Mouse (Mus musculus) forebrain, postnatal 0 days (tissue): Measurements from ENCODE around the gene Gjc1. TPM values are rescaled to one million over a fixed set of nuclear protein-coding genes. Genes with fewer than 3 reads are reported as not detected.

ENCODE experiments used
- ATAC-seq: fragments of 200-750 bp; cut with Nextera tagmentation; 2 replicates; pipeline ENCODE4 v1.8.0; 2017; ENCODE audit warnings: mild to moderate bottlenecking, moderate library complexity
- DNase-seq: peaks from one replicate; pipeline ENCODE4 v3.0.0-alpha.2; 2015
- H3K27ac ChIP-seq: fragments of 300-500 bp; sonication (generic); 2 replicates; pipeline ENCODE4 v1.5.1; 2014; ENCODE audit warnings: low read depth, mild to moderate bottlenecking, antibody characterized with exemption, low read length, moderate library complexity, mixed read lengths
- H3K27me3 ChIP-seq: fragments of 300-500 bp; sonication (generic); 2 replicates; pipeline ENCODE4 v1.6.1; 2014; ENCODE audit warnings: mild to moderate bottlenecking, low read length, mixed read lengths; ENCODE audit not compliant: insufficient read depth
- H3K36me3 ChIP-seq: fragments of 300-500 bp; sonication (generic); 2 replicates; pipeline ENCODE4 v1.6.1; 2014; ENCODE audit warnings: mild to moderate bottlenecking, moderate library complexity; ENCODE audit not compliant: insufficient read depth
- H3K4me1 ChIP-seq: fragments of 300-500 bp; sonication (generic); 2 replicates; pipeline ENCODE4 v1.6.1; 2014; ENCODE audit warnings: antibody characterized with exemption; ENCODE audit not compliant: insufficient read depth
- H3K4me2 ChIP-seq: fragments of 300-500 bp; sonication (generic); 2 replicates; pipeline ENCODE4 v1.6.1; 2014; ENCODE audit warnings: low read depth, mild to moderate bottlenecking, moderate library complexity
- H3K4me3 ChIP-seq: fragments of 300-500 bp; sonication (generic); 2 replicates; pipeline ENCODE4 v1.5.1; 2014; ENCODE audit warnings: low read depth, low read length, mixed read lengths
- H3K9ac ChIP-seq: fragments of 300-500 bp; sonication (generic); 2 replicates; pipeline ENCODE4 v1.6.1; 2014; ENCODE audit warnings: mild to moderate bottlenecking
- H3K9me3 ChIP-seq: fragments of 300-500 bp; sonication (generic); 2 replicates; pipeline ENCODE4 v1.6.1; 2016; ENCODE audit warnings: low read length
- CTCF ChIP-seq: sonication (generic); IDR thresholded peaks from 2 replicates; pipeline ENCODE4 v1.5.1; 2016; ENCODE audit warnings: antibody characterized with exemption, control low read depth, low read depth
- whole genome bisulfite sequencing: fragments of 180-500 bp; shearing (Covaris S2); extraction: QIAGEN DNeasy Blood & Tissue Kit; methylation state at CpG from one replicate; pipeline ENCODE4 v1.1.7; 2014; 5-methylcytosine and 5-hydroxymethylcytosine counted together
- polyA plus RNA-seq: library from polyadenylated mRNA; unstranded; fragments of >200 nt; fragmentation: Nextera tagmentation; extraction: Ambion mirVana; gene quantifications from 2 replicates; pipeline ENCODE4 v1.2.1, GENCODE M21; 2015
- total RNA-seq: library from RNA; depleted of rRNA; stranded (reverse); fragments of >200 nt; gene quantifications from 2 replicates; pipeline ENCODE4 v1.2.3, GENCODE M21; 2014; rRNA removed

Gjc1 gene
- total and polyA plus RNA-seq, 2 experiments from 2014 or later: 22.6 to 25.3 TPM

DNA sequence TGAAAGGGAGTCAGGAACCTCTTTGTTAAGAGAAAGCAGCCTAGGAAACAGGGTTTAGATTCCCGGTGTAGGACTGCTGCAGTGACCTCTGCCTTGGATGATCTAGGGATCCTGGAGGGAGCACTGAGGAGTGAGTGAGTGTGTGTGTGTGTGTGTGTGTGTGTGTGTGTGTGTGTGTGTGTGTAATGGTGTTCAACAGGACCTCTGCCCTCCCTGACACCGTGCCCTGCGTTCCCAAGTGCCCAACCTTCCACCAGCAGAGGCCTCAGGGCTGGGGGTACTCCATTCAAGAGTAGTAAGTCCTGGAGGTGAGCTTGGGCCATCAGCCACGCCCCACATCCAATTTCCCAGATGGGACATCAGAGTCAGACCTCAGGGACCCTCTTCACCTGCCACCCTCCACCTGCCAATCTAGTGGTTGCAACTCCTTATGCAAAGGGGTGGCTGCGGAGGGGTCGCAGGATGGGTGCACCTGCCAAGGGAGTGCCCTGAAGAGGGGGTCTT lies 58.6 kb downstream of the Gjc1 start:
- H3K4me2 ChIP-seq: peak overlapping the region; percentile 88
- H3K9ac ChIP-seq: peak overlapping the region; percentile 90
- H3K36me3 ChIP-seq: no peaks in the 10 kb centered on the region
- no peaks in the 10 kb centered on the region for H3K27me3 ChIP-seq
- H3K4me1 ChIP-seq: peaks cover 11% of the 10 kb centered on the region; the same call in 1 of the 2 replicates
- no peak for ATAC-seq
- H3K9me3 ChIP-seq: no peaks in the 10 kb centered on the region
- H3K27ac ChIP-seq: no peak overlapping the region; the same call in 1 of the 2 replicates
- H3K4me3 ChIP-seq: peak overlapping the region; percentile 65
- no peak for TF ChIP-seq CTCF
- no peak for DNase-seq
- 25% methylated on average over 6 of the region's 6 CpGs for WGBS

DNA sequence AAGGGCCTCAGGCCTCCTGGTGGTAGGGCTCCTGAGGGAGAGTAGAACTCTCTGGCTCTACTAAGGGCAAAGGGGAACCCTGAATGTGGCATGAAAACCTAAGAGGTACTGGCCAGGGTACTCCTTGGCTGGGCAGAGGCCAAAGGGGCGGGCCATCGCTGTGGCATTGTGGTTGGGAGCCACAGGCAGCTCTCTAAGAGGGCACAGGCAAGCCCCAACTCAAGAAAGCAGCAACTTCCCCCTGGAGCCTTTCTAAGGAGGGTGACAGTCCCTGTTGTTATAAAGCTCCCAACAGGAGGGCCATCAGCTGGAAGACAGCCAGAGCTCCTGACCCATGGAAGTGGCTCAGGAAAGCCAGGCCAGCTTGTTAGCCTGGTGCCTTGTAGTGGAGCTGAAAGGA lies 60.5 kb downstream of the Gjc1 start:
- ATAC-seq: no peak
- WGBS: 93% methylated on average over 2 of the region's 2 CpGs
- no peaks in the 10 kb centered on the region for H3K36me3 ChIP-seq
- no peak overlapping the region for H3K4me2 ChIP-seq
- H3K27me3 ChIP-seq: no peaks in the 10 kb centered on the region
- no peak overlapping the region for H3K4me3 ChIP-seq
- DNase-seq: no peak
- no peak overlapping the region for H3K9ac ChIP-seq
- no peak overlapping the region for H3K27ac ChIP-seq
- no peak for TF ChIP-seq CTCF
- H3K4me1 ChIP-seq: peaks cover 16% of the 10 kb centered on the region; the same call in 1 of the 2 replicates
- no peaks in the 10 kb centered on the region for H3K9me3 ChIP-seq

DNA sequence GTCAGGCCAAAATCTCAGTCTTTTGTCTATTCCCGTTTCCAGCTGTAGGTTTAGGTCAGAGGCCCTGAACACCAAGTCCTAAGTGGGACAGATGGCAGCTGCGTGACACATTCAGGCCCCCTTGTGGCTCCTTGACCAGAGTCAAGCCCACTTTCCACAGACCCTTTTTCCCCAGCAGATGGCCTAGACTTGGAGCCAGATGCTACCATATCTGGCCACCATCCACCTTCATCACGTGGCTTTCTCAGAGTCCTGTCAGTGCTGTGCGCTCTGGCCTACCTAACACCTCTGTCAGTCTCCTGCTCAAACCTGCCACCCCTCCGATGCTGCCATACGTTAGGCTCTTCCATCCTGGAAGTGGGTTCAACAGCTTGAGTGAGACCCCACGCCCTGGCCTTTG lies 64.1 kb downstream of the Gjc1 start:
- H3K27me3 ChIP-seq: no peaks in the 10 kb centered on the region
- 59% methylated on average over 7 of the region's 7 CpGs for WGBS
- TF ChIP-seq CTCF: no peak
- H3K36me3 ChIP-seq: no peaks in the 10 kb centered on the region
- H3K4me2 ChIP-seq: no peak overlapping the region
- DNase-seq: no peak
- H3K27ac ChIP-seq: no peak overlapping the region
- H3K4me3 ChIP-seq: no peak overlapping the region
- no peak overlapping the region for H3K9ac ChIP-seq
- no peak for ATAC-seq
- H3K4me1 ChIP-seq: 0 out of 2 replicates have a peak, but pooled peaks cover 5% of the 10 kb centered on the region
- no peaks in the 10 kb centered on the region for H3K9me3 ChIP-seq

DNA sequence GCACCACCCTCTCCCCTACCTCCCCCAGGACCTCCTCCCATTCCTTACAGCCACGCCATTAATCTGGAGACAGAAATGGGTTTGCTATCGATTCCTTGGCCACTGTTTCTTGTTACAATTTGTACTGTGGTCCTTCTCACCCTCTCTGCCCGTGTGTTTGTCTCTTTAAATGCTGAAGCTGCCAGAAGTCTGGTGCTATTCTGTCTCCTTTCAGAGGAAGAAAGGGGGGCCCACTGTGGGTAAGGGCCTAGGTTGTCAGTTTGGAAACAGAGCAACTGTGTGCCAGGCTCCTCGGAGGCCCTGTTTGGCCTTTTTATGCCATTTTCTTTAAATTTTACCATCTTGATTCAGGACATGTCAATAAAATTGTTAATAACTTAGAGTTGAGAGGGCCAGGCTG lies 65.1 kb downstream of the Gjc1 start:
- Histone ChIP-seq H3K36me3 (no peaks in the 10 kb centered on the region), H3K9ac (peak overlapping the region; percentile 25), H3K4me2 (peak overlapping the region; percentile 46), H3K27me3 (no peaks in the 10 kb centered on the region), H3K4me1 (0 out of 2 replicates have a peak, but pooled peaks cover 5% of the 10 kb centered on the region), H3K9me3 (no peaks in the 10 kb centered on the region), H3K4me3 (no peak overlapping the region), H3K27ac (no peak overlapping the region)
- no peak for TF ChIP-seq CTCF
- DNase-seq (peak; percentile 39), ATAC-seq (peak; percentile 56)
- WGBS: 12% methylated on average over 4 of the region's 4 CpGs

DNA sequence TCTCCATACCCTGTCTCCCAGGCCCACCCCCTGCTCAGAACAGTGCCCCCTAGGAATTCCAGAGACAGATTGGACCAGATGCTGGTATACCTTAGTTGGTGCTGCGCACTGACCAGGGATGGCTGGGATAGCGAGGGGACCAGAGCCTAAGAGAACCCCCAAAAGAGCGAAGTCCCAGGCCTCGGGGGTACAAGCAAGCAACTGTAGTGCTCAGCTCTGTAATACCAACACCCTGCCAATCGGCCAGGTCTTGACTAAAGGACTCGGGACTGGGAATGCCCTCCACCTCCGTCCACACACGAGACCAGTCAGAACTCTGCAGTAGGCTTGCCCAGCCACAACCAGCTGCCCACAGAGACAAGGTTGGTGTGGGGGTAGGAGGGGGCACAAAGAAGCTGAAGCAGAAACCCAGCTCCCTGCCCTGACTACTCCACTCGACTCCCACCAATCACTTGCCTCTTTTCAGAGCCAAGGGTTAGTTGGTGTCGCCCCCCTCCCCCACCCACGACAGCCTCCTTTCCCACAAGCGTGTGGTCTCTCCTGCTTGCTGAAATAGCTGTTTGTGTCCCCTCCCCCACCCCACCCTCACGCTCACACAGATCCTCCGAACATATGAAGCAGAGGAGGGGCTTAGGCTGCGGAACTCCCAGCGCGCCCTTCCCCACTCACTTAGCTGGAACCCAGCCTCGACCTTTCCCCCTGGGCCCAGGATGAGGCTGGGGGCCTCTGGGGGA lies 65.7 kb downstream of the Gjc1 start:
- peak; percentile 72 for ATAC-seq
- H3K4me1 ChIP-seq: 0 out of 2 replicates have a peak, but pooled peaks cover 5% of the 10 kb centered on the region
- H3K9ac ChIP-seq: peak overlapping the region; percentile 25
- H3K4me2 ChIP-seq: peak overlapping the region; percentile 46
- WGBS: 39% methylated on average over 18 of the region's 18 CpGs
- H3K27ac ChIP-seq: no peak overlapping the region
- DNase-seq: peak; percentile 44
- TF ChIP-seq CTCF: no peak
- H3K27me3 ChIP-seq: no peaks in the 10 kb centered on the region
- no peaks in the 10 kb centered on the region for H3K36me3 ChIP-seq
- H3K9me3 ChIP-seq: no peaks in the 10 kb centered on the region
- no peak overlapping the region for H3K4me3 ChIP-seq

DNA sequence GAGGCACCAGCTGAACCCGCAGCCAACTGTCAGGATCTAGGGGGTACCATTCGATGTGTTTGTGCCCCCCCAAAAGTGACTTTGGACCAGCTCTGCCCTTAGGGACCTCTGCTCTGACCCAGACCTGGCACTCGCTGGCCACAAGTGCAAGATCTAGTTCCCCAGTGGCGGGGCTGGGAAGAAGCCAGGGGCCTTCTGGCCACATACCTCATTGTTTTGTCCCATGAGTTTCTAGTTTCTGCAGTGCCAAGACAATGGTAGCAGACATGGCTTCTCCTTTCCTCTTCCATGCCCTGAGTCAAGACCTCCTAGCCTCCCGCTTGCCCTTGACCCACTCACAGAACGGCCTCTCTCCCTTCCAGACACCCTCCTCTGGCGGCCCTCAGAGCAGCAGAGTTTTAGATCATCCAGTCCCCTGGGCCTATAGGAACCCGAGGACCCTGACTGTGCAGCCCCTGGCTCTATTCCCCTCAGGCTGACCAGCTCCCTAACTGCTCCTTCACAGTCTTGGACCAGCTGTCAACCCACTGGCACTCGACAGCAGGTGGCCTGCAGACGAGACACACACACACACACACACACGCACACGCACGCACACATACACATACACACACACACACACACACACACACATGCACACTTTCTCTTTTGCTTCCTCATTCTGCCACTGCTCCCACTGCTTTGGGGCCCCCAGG lies 66.5 kb downstream of the Gjc1 start:
- WGBS: 68% methylated on average over 13 of the region's 13 CpGs

DNA sequence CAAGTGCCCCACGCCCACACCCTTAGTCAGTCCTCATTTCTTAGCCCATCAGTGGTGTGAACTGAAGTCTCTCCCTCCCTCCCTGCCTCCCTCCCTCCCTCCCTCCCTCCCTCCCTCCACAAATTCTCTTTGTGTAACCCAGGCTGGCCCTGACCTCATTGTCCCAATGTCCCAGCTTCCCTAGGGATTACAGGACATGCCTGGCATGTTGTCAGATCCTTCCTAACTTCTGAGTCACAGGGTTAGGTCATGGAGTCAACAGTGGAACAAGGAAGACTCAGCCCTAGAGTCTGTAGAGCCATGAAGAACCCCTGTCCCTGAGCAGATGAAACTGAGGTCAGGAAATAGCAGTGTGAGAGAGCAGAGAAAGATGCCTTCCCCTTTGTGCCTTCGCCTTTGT lies 69.8 kb downstream of the Gjc1 start:
- Histone ChIP-seq H3K4me1 (0 out of 2 replicates have a peak, but pooled peaks cover 5% of the 10 kb centered on the region), H3K4me2 (no peak overlapping the region), H3K9ac (no peak overlapping the region), H3K27ac (no peak overlapping the region), H3K27me3 (no peaks in the 10 kb centered on the region), H3K9me3 (no peaks in the 10 kb centered on the region), H3K4me3 (no peak overlapping the region), H3K36me3 (no peaks in the 10 kb centered on the region)
- no peak for ATAC-seq
- WGBS: 76% methylated on average over 2 of the region's 2 CpGs
- TF ChIP-seq CTCF: no peak
- no peak for DNase-seq

More for the DNA sequence above, 66.5 kb downstream of the Gjc1 start:
- Histone ChIP-seq H3K27ac (no peak overlapping the region), H3K4me3 (no peak overlapping the region), H3K9ac (peak overlapping the region; percentile 14; the same call in 1 of the 2 replicates), H3K27me3 (no peaks in the 10 kb centered on the region), H3K4me1 (0 out of 2 replicates have a peak, but pooled peaks cover 5% of the 10 kb centered on the region), H3K4me2 (no peak overlapping the region), H3K36me3 (no peaks in the 10 kb centered on the region), H3K9me3 (no peaks in the 10 kb centered on the region)
- DNase-seq: no peak
- ATAC-seq: no peak
- no peak for TF ChIP-seq CTCF

Other genes with a start within 250 kb of the Gjc1 start
- gene Gm11627, start 240.2 kb downstream of the Gjc1 start, total RNA-seq: 2.6 and 5.5 TPM in 2 replicates
- gene Gm11627, start 240.2 kb downstream of the Gjc1 start, polyA plus RNA-seq: 3.7 and 5.9 TPM in 2 replicates
- gene Fzd2, start 215.3 kb downstream of the Gjc1 start, total RNA-seq: 12.0 and 15.2 TPM in 2 replicates
- 4.5 and 4.6 TPM in 2 replicates for gene Fzd2, start 215.3 kb downstream of the Gjc1 start, polyA plus RNA-seq
- gene Meioc, start 156.0 kb downstream of the Gjc1 start, total RNA-seq: not detected in 2 replicates
- 0.08 and 0.10 TPM in 2 replicates for gene Meioc, start 156.0 kb downstream of the Gjc1 start, polyA plus RNA-seq
- gene Ccdc43, start 121.9 kb downstream of the Gjc1 start, total RNA-seq: 33.6 and 36.9 TPM in 2 replicates
- gene Ccdc43, start 121.9 kb downstream of the Gjc1 start, polyA plus RNA-seq: 32.1 and 36.6 TPM in 2 replicates
- gene Adam11, start 58.3 kb downstream of the Gjc1 start, total RNA-seq: 37.9 and 49.9 TPM in 2 replicates
- gene Adam11, start 58.3 kb downstream of the Gjc1 start, polyA plus RNA-seq: 14.1 and 17.6 TPM in 2 replicates
- 5.3 and 10.3 TPM in 2 replicates for gene Higd1b, start 16.1 kb upstream of the Gjc1 start, total RNA-seq
- gene Higd1b, start 16.1 kb upstream of the Gjc1 start, polyA plus RNA-seq: 13.8 and 18.1 TPM in 2 replicates
- 63.2 and 71.7 TPM in 2 replicates for gene Eftud2, start 61.3 kb upstream of the Gjc1 start, total RNA-seq
- 111 and 118 TPM in 2 replicates for gene Eftud2, start 61.3 kb upstream of the Gjc1 start, polyA plus RNA-seq
- 3.1 and 4.4 TPM in 2 replicates for gene Ccdc103, start 61.5 kb upstream of the Gjc1 start, total RNA-seq
- gene Ccdc103, start 61.5 kb upstream of the Gjc1 start, polyA plus RNA-seq: 2.7 and 2.9 TPM in 2 replicates
- gene Fam187a, start 65.5 kb upstream of the Gjc1 start, total RNA-seq: 0.38 TPM in 1 of 2 replicates, not detected in the other
- gene Fam187a, start 65.5 kb upstream of the Gjc1 start, polyA plus RNA-seq: not detected in 2 replicates
- gene Gfap, start 81.2 kb upstream of the Gjc1 start, total RNA-seq: 44.4 and 58.9 TPM in 2 replicates
- gene Gfap, start 81.2 kb upstream of the Gjc1 start, polyA plus RNA-seq: 31.8 and 52.6 TPM in 2 replicates
- 3.2 and 6.6 TPM in 2 replicates for gene Kif18b, start 105.4 kb upstream of the Gjc1 start, total RNA-seq
- 0.54 and 0.70 TPM in 2 replicates for gene Kif18b, start 105.4 kb upstream of the Gjc1 start, polyA plus RNA-seq
- gene C1ql1, start 127.0 kb upstream of the Gjc1 start, total RNA-seq: 10.3 and 11.8 TPM in 2 replicates
- 3.9 and 5.4 TPM in 2 replicates for gene C1ql1, start 127.0 kb upstream of the Gjc1 start, polyA plus RNA-seq
- 63.2 and 64.1 TPM in 2 replicates for gene Nmt1, start 208.5 kb upstream of the Gjc1 start, total RNA-seq
- gene Nmt1, start 208.5 kb upstream of the Gjc1 start, polyA plus RNA-seq: 35.0 and 36.7 TPM in 2 replicates
- 136 and 148 TPM in 2 replicates for gene Dcakd, start 208.6 kb upstream of the Gjc1 start, total RNA-seq
- 173 and 191 TPM in 2 replicates for gene Dcakd, start 208.6 kb upstream of the Gjc1 start, polyA plus RNA-seq